Mouse (Mus musculus) E14TG2a.4 (cell line): ENCODE data around the gene Gm11596.
"Not testable (repeated sequence)": the region's sequence is repeated elsewhere in the genome, so short reads cannot be mapped to it uniquely, and the experiment has no call there.

Source experiments
- H3K27me3 ChIP-seq: 2 replicates; pipeline ENCODE4 v1.6.1; 2014; ENCODE audit warnings: low read length, control low read depth; ENCODE audit not compliant: insufficient read depth
- H3K36me3 ChIP-seq: 2 replicates; pipeline ENCODE4 v1.6.1; 2014; ENCODE audit warnings: low read length, control low read depth; ENCODE audit not compliant: insufficient read depth
- H3K4me1 ChIP-seq: replicated peaks from 2 replicates; pipeline ENCODE4 v1.6.1; 2014; ENCODE audit warnings: low read depth, low read length, control low read depth
- H3K4me3 ChIP-seq: replicated peaks from 2 replicates; pipeline ENCODE4 v1.5.1; 2014; ENCODE audit warnings: mild to moderate bottlenecking, low read length
- H3K9me3 ChIP-seq: 2 replicates; pipeline ENCODE4 v1.6.1; 2014; ENCODE audit warnings: low read length, control low read depth
- CTCF ChIP-seq: conservative IDR thresholded peaks from 2 replicates; pipeline ENCODE4 v1.5.1; 2014; ENCODE audit warnings: low read length
- NANOG ChIP-seq: IDR thresholded peaks from 2 replicates; pipeline ENCODE4 v1.6.1; 2014; ENCODE audit warnings: borderline replicate concordance, low read length, mixed read lengths
- POU5F1 ChIP-seq: IDR thresholded peaks from 2 replicates; pipeline ENCODE4 v1.6.1; 2014; ENCODE audit warnings: low read length, borderline replicate concordance

Gm11596 gene

DNA sequence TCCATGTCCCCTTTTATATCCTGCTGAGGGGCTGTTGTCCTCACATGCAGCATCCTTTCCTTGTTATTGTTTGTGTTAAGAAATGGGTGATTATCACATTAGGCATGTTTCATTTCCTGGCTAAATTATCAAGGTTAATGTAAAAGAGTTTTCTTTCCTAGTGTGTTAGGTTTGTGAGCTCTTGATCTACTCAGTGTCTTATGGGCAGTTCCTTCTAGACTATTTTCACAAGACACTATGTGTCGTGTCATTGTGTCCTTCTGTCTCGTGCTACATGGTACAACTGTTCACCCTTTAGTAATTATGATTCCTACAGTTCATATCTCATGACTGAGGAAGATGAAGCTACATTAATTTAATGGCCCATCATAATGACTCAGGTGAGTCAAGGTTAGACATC is at the start of gene Gm11596:
Gm11596 (minus strand) TSS at position 101 of the 400 bp plus-strand sequence.
- H3K4me3 ChIP-seq, result no peak within 1 kb of the TSS
- no peaks in the 10 kb centered on the region for H3K27me3 ChIP-seq
- TF ChIP-seq CTCF, result no peak
- no peak for TF ChIP-seq NANOG
- no peak for TF ChIP-seq POU5F1
- H3K9me3 ChIP-seq, result peaks cover 34% of the 10 kb centered on the region
- no peaks in the 10 kb centered on the region for H3K4me1 ChIP-seq
- no peaks in the 10 kb centered on the region for H3K36me3 ChIP-seq

DNA sequence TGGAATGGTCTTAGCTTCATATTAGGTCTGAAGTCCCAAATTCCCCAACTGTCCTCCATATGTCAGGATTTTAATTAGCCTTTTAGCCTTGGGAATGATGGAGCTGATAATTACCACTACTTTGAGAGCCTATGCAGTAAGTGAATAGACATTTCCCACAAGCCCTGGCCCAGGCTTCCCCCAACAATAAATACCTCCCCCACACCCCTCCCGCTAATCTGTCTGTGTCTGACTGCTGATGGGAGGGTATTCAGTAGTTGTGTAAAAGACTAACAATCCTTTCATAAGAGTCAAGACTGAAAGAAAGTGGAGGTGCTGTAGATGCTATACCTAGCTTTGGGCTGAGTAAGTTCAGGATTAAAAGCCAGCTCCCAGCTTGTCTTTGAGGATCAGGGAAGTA is 48.9 kb upstream of the Gm11596 start:
- Histone ChIP-seq H3K4me1 (no peaks in the 10 kb centered on the region; the same call in 1 of the 2 replicates), H3K9me3 (peaks cover 13% of the 10 kb centered on the region), H3K4me3 (no peak overlapping the region), H3K36me3 (no peaks in the 10 kb centered on the region), H3K27me3 (0 out of 2 replicates have a peak, but pooled peaks cover 5% of the 10 kb centered on the region)
- TF ChIP-seq CTCF (no peak), POU5F1 (no peak), NANOG (no peak)

DNA sequence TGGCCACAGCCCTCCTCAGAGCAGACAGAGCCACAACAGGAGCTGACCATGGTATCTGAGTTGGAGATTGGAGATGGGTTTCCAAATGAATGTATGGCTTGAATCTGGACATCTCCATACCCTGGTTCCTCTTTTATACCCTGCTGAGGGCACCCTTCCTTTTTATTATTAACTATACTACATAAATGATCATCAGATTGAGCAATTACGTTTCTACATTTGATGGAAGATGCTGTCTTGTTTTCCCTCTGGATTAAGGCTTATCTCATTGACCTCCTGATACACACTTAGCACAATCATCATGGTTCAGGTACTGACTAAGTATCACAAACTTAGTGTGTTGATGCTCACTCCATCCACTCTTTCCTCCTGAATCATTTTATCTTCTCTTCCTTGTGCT is 44.7 kb upstream of the Gm11596 start, which contains the start of gene 2300003K06Rik:
2300003K06Rik (minus strand) TSS at position 101 of the 400 bp plus-strand sequence.
- TF ChIP-seq NANOG (no peak), CTCF (no peak), POU5F1 (no peak)

GRCm38 (mm10) chr11:99815566-99815965 is 22.3 kb upstream of the Gm11596 start, which contains the start of gene Gm11564:
Gm11564 (minus strand) TSS chr11:99815666.
- not testable (repeated sequence) for H3K9me3 ChIP-seq, H3K4me3 ChIP-seq, H3K27me3 ChIP-seq, H3K4me1 ChIP-seq, H3K36me3 ChIP-seq

More for the DNA sequence above, 44.7 kb upstream of the Gm11596 start, which contains the start of gene 2300003K06Rik:
- Histone ChIP-seq H3K9me3 (peaks cover 16% of the 10 kb centered on the region), H3K4me1 (no peaks in the 10 kb centered on the region; the same call in 1 of the 2 replicates), H3K36me3 (no peaks in the 10 kb centered on the region), H3K4me3 (no peak within 1 kb of the TSS), H3K27me3 (no peaks in the 10 kb centered on the region)

GRCm38 (mm10) chr11:99809792-99810191 is 16.5 kb upstream of the Gm11596 start, which contains the start of gene Krtap4-13:
Krtap4-13 (minus strand) TSS chr11:99809892.
- H3K9me3 ChIP-seq, H3K36me3 ChIP-seq, H3K4me3 ChIP-seq, H3K27me3 ChIP-seq, H3K4me1 ChIP-seq: not testable (repeated sequence)

GRCm38 (mm10) chr11:99804346-99804745 is 11.1 kb upstream of the Gm11596 start, which contains the start of gene Gm11554:
Gm11554 (minus strand) TSS chr11:99804446.
- H3K9me3 ChIP-seq, H3K4me1 ChIP-seq, H3K27me3 ChIP-seq, H3K4me3 ChIP-seq, H3K36me3 ChIP-seq: not testable (repeated sequence)

- not testable (repeated sequence) for H3K36me3 ChIP-seq, H3K4me3 ChIP-seq, H3K27me3 ChIP-seq, H3K9me3 ChIP-seq, H3K4me1 ChIP-seq
Measured at GRCm38 (mm10) chr11:99798832-99799231, 5.6 kb upstream of the Gm11596 start, which contains the start of gene Gm11569. Gm11569 (minus strand) TSS chr11:99798932.

- H3K4me1 ChIP-seq, H3K4me3 ChIP-seq, H3K27me3 ChIP-seq, H3K36me3 ChIP-seq: not testable (repeated sequence)
- H3K9me3 ChIP-seq, result peaks cover 21% of the 10 kb centered on the region
Measured at GRCm38 (mm10) chr11:99784900-99785299, 8.4 kb downstream of the Gm11596 start, which contains the start of gene Krtap4-9. Krtap4-9 (plus strand) TSS chr11:99785200.

GRCm38 (mm10) chr11:99780604-99781003 is 12.7 kb downstream of the Gm11596 start, which contains the start of gene Krtap4-8:
Krtap4-8 (minus strand) TSS chr11:99780704.
- Histone ChIP-seq H3K4me3 (no peak within 1 kb of the TSS), H3K27me3 (no peaks in the 10 kb centered on the region), H3K9me3 (peaks cover 13% of the 10 kb centered on the region), H3K36me3 (no peaks in the 10 kb centered on the region), H3K4me1 (no peaks in the 10 kb centered on the region)
- TF ChIP-seq POU5F1 (no peak), CTCF (no peak), NANOG (no peak)

GRCm38 (mm10) chr11:99778401-99778800 is 14.9 kb downstream of the Gm11596 start:
- Histone ChIP-seq H3K36me3 (no peaks in the 10 kb centered on the region), H3K9me3 (peaks cover 20% of the 10 kb centered on the region), H3K27me3 (no peaks in the 10 kb centered on the region), H3K4me3 (no peak overlapping the region), H3K4me1 (no peaks in the 10 kb centered on the region)
- TF ChIP-seq NANOG, result no peak
- TF ChIP-seq POU5F1, result no peak
- no peak for TF ChIP-seq CTCF

- H3K36me3 ChIP-seq, H3K27me3 ChIP-seq: not testable (repeated sequence)
- peaks cover 26% of the 10 kb centered on the region for H3K9me3 ChIP-seq
Measured at GRCm38 (mm10) chr11:99772813-99773212, 20.5 kb downstream of the Gm11596 start, which contains the start of gene Gm11595. Gm11595 (minus strand) TSS chr11:99772913.

More at GRCm38 (mm10) chr11:99772813-99773212, 20.5 kb downstream of the Gm11596 start, which contains the start of gene Gm11595:
- not testable (repeated sequence) for H3K4me1 ChIP-seq, H3K4me3 ChIP-seq
